Mouse (Mus musculus): ENCODE measurements around the gene Zbtb22.
A peak's percentile ranks its signal among the peaks of the same experiment; 100 is the strongest.
"Not testable (repeated sequence)": the region's sequence is repeated elsewhere in the genome, so short reads cannot be mapped to it uniquely, and the experiment has no call there.

Zbtb22 gene

DNA sequence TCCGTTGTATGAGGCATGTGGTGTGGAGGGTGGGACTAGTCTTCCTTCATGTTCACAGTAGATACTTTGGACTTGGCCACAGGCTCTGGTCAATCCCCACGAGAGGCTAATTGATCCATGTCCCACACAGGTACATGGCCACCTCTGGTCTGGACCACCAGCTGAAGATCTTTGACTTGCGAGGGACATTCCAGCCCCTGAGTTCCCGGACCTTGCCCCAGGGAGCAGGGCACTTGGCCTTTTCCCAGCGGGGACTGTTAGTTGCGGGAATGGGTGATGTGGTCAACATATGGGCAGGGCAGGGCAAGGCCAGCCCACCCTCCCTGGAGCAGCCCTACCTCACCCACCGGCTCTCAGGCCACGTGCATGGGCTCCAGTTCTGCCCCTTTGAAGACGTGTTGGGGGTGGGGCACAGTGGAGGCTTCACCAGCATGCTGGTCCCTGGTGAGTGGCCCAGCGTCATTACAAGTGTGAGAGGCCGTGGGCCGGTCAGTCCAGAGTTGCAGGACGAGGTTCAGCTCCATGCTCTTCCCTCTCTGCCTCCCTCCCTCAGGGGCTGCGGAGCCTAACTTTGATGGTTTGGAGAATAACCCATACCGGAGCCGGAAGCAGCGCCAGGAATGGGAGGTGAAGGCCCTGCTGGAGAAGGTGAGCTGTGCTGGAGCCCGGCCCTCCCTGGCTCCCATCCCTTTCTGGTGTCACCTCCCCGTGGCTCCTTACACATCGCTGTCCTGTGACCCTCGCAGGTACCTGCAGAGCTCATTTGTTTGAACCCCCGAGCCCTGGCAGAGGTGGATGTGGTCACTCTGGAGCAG is 32.6 kb downstream of the Zbtb22 start:
- DNase-seq (ENCODE audit: low read depth) = no peak

DNA sequence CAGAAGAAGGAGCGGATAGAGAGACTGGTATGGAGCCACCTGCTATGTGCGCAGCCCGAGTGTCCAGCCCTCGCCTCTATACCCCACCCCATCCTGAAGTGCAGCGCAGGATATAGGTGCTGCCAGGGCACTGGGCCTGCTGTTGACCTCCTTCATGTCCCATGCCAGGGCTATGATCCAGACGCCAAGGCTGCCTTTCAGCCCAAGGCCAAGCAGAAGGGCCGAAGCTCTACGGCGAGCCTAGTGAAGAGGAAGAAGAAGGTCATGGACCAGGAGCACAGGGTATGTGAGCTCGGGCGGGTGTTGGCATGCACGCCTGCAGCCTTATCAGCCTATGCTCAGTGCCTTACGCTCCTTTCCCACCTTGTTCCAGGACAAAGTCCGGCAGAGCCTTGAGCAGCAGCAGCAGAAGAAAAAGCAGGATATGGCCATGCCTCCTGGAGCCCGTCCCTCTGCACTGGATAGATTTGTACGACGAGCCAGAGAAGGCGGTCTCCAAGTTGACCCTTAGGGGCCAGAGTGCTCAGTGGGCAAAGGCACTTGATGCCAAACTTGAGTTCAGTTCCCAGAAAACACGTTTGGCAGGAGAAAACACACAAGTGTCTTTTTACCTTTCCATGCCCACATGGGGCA is 33.3 kb downstream of the Zbtb22 start:
- no peak for DNase-seq (ENCODE audit: low read depth)

DNA sequence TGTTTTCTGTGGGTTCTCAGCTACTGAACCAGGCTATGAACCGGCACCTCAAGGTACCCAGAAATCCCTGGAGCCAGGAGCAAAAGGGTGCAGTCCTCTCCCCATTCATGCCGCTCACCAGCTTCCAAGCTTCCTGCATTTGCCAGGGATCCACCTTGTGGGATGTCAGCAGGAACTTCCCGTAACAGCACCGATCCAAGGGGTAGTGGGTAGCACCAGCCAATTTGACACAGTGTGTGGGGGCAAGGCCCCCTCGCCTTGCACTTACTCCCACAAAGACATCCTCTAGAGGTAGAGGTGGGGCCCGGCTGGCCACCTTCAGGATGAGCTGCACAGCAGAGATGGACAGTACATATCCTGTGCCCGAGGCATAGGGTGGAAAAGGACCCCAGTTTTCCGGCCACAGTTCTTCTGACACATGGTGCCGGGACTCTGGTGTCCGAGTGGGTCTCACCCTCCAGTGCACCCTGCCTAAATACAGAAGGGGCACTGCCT is 34.5 kb downstream of the Zbtb22 start:
- no peak for DNase-seq (ENCODE audit: low read depth)

DNA sequence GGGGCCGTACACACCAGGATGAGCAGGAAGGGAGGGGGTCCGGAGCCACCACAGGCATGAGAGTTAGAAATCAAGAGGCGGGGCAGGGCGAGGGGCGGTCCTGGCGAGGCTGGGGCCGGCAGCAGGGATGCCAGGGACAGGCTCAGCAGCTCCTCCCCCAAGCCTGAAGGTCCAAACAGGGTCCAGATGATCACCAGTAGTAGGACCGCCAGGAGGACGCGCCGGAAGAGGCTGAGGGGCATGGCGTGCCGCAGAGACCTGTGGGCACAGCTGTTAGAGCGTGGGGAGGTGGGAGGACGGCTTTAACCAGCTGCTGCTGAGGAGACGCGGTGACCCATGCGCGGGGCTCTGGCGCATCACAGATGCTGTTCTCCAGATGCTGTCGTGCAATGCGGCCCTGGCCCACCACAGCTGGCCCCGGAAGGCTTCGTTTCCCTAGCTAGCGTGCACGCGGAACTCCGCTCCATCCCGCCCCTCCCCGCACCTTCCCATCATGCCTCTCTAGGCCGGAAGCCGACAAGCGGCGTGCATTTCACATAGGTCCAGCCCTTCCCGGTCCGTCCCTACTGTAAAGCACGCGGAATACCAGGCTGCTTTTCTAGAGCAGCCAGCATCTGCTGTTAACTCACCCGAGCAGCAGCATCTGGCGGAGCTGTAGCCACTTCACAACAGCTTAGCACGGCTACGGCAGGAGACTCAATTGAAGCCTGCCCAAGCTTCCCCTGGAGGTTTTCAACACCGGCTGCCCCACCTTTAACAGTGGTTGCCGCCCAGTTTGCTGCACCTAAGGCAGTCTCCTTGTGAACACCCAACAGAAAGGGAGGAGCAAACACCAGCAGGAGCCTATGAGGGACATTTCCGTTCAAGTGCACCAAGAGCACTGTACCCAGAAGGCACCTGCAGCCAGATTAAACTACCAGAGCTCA is 35.6 kb downstream of the Zbtb22 start, which contains the start of gene B3galt4:
Gene B3galt4 (minus strand): TSS at position 468 of the 926 bp plus-strand sequence.
- DNase-seq (ENCODE audit: low read depth) = peak; percentile 84

DNA sequence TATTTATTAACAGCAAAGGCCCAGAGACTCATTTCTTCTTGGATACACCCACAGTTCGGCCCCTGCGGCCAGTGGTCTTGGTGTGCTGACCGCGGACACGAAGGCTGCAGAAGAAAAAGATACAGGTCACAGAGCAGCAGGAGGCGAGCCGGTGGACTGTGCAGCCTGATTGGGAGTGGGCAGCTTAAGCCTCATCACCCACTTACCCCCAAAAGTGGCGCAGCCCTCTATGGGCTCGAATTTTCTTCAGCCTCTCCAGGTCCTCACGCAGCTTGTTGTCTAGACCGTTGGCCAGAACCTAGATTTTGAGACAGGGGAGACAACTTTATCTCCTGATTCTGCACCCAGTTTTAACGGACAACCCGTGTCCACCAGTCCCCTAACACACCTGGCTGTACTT is 36.3 kb downstream of the Zbtb22 start:
- DNase-seq (ENCODE audit: low read depth) = not testable (repeated sequence)

DNA sequence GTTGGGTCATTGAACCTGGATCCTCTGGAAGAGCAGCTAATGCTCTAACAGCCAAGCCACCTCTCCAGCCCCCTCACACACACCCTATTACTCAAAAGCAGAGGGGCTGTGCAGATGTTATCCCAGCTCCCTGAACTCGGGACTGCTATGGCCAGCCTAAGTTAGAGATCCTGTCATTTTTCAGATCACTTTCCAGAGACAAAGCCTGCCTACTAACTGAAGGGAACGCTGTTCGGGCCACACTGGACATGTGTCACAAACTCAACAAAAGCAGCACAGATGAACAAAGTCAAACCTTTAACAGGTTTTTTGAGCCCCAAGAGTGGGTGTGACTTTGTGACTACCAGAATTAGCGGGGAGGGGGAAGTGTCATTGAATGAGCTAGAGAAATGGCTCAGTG is 37.2 kb downstream of the Zbtb22 start:
- no peak for DNase-seq (ENCODE audit: low read depth)

DNA sequence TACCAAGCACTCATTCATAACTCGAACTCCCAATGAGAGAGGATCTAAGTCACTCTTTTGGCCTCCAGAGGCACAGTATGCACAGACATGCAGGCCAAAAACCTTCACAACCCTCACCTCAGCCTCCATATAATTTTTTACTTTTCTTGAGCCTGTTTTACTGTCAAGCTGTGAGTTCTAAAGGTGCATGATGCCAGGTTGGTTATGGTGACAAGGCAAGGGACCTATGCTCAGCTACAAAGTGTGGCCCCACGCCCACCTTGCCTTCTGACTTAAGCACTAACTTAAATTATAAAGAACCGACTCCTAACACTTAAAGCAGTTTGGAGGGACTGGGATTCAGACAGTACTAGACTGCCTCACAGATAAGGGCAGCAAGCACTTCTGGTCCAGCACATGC is 37.6 kb downstream of the Zbtb22 start:
- no peak for DNase-seq (ENCODE audit: low read depth)

DNA sequence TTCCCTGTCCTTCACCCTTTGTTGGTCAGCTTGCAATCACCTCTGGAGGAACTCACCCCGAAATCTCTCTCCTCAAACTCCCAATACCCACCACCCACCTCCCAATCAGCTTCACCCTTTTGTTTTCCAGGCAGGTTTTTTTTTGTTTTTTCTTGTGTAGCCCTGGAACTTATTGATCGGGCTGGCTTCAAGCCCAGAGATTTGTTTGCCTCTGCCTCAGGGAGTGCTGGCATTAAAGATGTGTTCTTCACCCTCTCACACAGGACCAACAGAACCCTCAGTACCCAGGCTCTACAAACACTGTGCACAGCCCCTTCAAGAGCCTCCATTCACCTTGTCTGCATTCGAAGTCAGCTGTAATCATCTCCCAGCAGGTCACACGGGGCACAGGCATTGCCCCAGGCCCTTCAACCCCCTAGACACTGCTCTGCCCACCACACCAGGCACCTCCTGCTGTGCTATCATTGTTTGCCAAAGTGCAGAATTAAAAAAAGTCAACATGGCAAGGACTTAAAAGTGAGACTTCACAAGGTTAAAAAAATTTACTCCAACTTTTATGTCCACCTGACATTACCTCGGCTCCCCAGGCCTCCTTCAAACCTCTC is 38.4 kb downstream of the Zbtb22 start:
- DNase-seq (ENCODE audit: low read depth) = no peak

DNA sequence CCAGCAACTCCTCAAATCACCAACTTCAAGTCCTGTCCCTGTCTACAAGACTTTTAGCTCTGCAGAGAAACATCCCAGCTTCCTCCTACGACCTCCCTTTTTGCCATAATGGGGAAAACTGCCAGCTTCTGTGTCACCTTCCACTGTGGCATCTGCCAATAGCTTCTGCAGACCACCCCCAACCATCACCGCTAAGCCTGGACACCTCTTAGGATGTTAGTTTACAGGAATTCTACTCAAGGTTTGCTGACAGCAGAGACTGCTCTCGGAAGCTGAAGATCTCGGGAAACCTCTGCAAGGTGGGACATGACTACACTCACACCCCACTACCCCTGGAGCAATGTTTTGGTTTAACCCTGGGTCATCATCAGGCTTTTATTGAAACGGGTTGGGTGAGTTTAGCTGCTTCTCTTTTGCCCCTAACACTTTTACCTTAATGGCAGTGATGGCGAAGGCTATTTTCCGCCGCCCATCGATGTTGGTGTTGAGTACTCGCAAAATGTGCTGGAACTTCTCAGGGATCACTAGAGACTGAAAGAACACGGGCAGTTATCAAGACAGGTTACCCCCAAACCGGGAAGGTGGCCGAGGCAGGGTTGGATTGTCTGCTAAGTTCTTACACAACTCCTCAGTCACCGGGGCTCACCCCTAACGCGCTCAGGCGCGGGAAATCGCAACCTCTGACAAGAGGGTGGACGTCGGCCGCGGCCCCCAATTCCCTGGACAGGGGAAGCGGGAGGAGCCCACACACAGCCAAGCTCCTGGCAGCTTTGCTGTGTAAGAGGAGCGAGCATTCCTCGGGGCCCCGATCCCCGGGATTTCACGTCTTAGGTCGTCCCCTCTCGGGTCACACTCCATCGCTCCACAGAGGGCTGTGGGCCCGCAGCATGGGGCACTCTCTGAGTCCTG is 39.2 kb downstream of the Zbtb22 start:
- DNase-seq (ENCODE audit: low read depth) = no peak

DNA sequence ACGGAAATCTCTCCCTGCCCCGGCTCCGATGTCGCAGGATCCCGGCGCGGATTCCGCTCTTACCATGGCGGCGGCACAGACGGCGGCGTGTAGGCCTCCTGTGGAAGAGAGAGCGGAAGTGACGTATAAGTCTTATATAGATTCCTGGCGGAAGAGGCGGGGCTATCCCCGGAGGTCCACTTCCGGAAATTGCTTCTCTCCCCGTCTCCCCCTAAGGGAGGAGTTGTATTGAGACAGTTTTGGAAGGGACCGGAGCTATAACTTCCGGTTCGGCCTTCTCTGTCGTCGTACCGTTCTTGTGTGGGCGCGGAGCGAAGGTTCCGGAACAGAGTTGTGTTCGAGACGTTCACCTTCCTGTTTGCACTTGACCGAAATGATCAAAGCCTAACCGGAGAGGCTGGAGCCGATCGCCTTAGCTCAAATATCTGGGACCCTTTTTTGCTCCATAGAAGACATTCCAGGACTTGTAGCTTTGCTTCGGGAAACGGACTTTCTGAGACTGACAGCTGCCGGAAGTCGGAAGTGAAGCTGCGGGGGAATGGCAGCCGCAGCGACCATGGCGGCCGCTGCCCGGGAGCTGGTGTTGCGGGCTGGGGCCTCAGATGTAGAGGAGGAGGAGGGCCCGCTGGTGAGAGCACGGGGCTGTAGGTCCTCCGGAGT is 40.0 kb downstream of the Zbtb22 start, which contains the start of the genes Vps52 and Rps18:
Gene Vps52 (plus strand): TSS at position 258 of the 660 bp plus-strand sequence.
Gene Rps18 (minus strand): TSS at position 447 of the 660 bp plus-strand sequence.
- peak; percentile 88 for DNase-seq (ENCODE audit: low read depth)

DNA sequence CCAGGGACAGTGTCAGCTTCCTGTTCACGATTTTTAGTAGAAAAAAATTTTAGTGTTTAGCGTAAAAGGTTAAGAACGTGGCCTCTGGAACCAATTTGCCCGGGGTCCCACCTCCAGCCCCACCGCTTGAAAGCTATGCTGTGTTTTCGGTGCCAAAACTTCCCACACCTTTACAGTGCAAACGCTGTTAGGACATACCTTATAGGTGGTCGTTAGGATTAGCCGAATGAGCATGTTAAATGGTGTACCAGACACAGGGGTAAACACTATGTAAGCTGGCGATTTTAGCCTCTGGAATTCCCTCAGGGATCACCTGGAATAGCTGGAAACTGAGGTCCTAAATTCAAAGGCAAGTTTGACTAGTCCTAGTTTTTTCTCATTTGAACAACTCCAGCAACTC is 40.6 kb downstream of the Zbtb22 start:
- DNase-seq (ENCODE audit: low read depth) = no peak

DNA sequence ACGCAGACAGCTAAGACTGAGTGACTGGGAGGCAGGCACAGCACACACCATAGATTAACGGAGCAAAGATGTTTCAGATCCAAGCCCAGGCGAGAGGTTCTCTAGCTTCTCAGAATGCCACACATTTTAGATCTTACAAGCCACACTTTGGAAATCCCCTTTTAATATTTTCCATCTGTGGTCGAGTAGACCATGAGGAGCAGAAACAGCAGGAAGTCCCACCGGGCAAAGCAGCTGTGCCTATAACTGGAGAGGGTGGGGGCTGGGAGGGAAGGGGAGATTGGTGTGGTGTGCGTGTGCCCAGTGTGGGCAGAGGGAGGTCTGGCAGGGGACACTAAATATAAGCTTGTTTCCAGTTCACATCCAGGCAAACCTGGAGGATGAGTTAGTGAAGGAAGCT is 41.8 kb downstream of the Zbtb22 start:
- DNase-seq (ENCODE audit: low read depth) = no peak

DNA sequence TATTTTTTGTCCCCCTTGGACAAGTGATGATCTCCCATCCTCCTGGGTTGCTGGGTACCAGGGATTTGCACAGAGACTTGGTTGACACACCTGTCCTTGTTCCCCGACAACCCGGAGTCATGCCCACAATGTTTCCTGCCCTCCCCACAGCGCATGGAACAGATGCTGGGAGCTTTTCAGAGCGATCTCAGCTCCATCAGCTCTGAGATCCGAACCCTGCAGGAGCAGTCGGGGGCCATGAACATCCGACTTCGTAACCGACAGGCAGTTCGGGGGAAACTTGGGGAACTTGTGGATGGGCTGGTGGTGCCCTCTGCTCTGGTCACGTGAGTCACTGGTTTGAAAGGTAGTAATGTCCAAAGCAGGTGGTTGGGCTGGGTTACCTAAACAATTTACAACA is 42.7 kb downstream of the Zbtb22 start:
- no peak for DNase-seq (ENCODE audit: low read depth)

DNA sequence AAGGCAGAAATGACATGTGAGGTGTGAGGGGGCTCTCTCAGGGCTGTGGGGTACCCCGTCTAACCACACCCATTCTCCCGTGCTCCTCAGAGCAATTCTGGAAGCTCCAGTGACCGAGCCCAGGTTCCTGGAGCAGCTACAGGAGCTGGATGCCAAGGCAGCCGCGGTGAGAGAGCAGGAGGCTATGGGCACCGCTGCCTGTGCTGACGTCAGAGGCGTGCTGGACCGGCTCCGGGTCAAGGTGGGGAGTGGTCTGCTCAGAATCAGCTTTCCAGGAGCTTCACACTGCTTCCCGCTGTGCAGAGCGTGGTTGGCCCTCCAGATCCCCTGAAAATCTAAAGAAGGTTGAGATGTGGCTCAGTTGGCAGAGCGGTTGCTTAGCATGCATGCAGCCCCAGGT is 43.4 kb downstream of the Zbtb22 start:
- DNase-seq (ENCODE audit: low read depth) = no peak

DNA sequence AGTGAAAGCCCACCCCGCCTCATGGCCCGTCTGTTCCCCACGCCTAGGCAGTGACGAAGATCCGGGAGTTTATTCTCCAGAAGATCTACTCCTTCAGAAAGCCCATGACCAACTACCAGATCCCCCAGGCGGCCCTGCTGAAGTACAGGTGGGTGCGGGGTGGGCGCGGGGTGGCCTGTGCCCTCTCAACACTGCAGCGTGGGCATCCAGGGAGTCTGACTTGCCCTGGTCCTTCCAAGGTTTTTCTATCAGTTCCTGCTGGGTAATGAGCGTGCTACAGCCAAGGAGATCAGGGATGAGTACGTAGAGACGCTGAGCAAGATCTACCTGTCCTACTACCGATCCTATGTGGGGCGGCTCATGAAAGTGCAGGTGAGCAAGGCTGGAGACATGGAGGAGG is 44.2 kb downstream of the Zbtb22 start:
- no peak for DNase-seq (ENCODE audit: low read depth)

DNA sequence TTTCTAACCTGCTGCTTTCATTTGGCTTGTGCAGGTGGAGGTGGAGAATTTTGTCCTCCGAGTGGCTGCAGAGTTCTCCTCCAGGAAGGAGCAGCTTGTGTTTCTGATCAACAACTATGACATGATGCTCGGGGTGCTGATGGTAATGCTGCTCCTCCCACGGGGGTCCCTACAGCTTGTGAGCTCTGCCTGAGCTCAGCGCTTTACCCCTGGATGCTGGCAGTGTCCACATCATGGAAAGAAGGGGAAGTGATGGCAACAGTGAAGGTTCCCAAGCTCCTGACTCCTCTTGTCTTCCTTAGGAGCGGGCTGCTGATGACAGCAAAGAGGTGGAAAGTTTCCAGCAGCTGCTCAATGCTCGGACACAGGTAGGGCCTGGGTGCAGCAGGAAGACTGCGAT is 47.2 kb downstream of the Zbtb22 start:
- DNase-seq (ENCODE audit: low read depth) = no peak

DNA sequence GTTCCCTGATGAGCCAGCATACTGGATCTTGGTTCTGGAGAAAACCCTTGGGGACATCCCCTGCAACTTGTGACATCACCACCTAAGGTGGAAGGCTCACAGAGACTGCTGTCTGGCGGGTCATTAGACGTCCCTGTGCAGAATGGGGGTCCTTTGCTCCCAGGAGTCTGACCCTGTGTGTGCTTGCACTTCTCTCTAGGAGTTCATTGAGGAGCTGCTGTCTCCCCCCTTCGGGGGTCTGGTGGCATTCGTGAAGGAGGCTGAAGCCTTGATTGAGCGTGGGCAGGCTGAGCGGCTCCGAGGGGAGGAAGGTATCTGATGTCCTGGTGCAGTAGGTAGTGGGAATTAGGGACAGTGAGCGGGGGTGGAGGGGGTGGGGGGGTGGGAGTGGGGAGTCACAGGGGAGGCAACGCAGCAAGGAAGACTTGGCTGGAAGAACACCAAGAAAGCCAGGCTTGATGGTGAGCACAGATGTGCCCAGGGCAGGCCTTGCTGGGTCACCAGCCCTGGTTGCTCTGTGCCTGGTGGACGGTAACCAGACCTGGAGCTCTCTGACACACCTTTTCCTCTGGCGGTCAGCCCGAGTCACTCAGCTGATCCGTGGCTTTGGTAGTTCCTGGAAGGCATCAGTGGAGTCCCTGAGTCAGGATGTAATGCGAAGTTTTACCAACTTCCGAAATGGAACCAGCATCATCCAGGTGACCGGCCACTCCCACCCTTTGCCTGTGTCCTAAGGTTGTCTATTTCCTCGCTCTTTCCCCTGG is 49.6 kb downstream of the Zbtb22 start:
- no peak for DNase-seq (ENCODE audit: low read depth)

DNA sequence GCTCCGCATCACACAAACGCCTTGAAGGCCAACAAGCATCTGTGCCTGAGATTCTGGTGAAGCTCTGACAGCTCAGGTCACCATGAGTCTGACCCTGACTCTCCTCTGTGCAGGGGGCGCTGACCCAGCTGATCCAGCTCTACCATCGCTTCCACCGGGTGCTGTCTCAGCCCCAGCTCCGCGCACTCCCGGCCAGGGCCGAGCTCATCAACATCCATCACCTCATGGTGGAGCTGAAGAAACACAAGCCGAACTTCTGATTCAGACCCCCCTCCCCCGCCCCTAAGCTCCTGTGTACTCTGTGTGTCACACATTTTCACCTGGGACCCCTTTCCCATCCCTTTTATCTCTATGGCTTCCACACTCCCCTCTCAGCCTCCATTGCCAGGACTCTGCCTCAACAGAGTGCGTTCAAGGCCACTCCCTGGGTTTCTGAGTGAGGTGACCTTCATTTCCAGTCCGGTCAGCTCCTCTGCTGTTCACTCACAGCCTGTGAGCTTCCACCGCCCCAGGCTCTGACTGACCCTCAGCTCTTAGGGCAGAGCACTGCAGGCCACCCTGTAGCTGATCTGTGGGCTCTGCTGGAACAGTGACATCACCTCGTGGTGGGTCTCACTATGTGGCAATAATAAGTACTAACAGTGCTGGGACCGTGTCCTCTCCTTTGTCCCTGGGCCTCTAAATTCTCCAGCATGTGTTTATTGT is 50.3 kb downstream of the Zbtb22 start:
- no peak for DNase-seq (ENCODE audit: low read depth)

DNA sequence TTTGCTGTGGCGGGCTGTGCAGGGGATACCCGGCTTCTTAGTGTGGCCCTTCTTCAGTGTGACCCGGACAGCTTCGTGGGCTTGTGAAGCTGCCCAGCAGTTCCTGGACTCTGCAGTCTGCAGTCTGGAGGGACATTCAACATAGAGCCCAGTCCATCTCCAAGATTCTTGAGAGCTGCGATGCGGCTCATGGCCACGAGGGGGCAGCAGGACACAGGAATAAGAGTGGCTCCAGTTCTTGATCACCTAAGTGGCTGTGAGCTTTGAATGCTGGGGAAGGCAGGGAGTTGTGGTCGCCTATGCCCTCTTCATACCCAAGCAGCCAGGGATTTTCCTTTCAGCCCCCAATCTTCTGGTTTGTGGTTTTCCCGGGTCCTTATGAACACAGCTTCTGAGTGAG is 52.8 kb downstream of the Zbtb22 start:
- DNase-seq (ENCODE audit: low read depth) = peak; percentile 73
